Mouse (Mus musculus): Measurements from ENCODE around the gene Tenm4.

Tenm4 gene

GRCm38 (mm10) chr7:96204809-96205350, 33.8 kb downstream of the Tenm4 start:
- DNase-seq: no peak

DNA sequence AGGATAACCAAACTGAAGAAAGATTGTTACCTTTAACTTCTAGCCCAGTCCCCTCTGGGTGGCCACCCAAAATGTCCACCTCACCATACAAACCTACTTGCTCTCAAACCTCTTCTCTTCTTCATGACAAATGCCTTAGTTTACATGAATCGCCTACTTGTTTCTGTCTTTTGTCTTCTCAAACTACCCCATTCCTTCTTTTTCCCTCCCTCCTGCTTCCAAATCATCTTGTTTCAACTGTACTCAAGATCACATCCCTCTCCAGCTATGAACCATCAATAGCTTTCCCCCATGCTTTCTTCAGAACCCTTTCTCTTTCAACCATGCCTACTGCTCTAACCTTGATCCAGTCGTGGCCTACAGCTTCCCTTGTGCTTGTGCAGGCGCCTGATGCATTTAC, 36.0 kb downstream of the Tenm4 start:
- no peak for DNase-seq

- DNase-seq: peak; percentile 66
Observed at GRCm38 (mm10) chr7:96209783-96210524, 38.9 kb downstream of the Tenm4 start.

DNA sequence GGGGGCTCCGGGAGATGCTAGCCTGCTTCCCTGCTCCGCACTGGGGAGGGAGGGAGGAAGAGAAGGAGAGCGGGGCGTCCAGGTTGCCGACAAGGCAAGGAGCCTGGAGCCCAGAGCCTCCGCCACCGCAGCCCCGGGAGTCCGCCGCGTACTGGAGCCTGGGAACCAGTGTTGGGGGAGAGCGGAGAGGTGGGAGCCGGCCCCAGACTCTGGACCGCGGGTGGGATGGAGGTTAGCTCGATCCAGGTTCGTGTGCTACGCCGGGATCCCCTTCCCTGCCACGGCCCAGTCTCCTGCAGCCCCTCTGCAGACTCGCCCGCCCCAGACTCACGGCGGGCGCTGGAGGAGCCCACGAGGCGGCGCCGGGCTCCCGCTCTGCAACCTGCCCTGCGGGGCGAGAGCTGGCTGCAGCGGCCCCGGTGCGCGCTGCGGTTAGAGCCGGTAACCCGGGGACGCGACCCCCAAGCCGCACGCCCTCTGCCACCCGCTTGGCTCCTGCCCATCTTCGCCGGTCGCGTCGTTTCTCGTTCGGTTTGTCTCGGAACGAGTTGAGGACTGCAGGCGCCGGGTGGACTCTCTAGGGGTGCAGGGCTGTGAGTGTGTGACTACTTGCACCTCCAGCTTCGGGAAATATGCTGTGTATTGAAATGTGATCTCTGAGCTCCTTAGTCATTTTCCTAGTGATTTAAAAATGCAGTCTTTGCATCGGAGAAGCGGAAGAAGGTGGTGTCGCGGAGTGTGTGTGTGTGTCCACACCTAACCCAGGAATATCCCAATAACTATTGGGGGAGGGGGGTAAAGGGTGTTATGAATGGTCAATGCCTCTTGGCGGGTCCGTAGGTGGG, 39.7 kb downstream of the Tenm4 start:
- no peak for DNase-seq

GRCm38 (mm10) chr7:96211618-96212021, 40.6 kb downstream of the Tenm4 start:
- peak; percentile 26 for DNase-seq

DNA sequence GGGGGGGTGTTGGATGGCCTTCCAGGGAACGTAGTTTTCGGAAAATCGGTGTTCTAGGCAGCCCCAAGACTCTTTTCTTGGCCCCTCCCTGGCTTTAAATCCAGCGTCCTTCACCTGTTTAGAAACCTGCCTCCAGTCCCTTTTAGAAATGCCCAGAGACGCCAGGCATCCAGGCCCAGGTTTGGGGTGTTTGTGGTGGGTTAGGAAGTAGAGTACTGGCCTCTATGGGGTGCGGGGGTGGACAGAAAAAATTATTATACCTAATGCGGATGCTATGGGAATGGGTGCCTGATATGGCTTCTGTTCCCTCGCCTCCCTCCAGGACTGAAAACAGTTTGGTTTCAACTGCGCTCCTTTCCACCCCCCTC, 41.2 kb downstream of the Tenm4 start:
- no peak for DNase-seq

GRCm38 (mm10) chr7:96212592-96213541, 41.8 kb downstream of the Tenm4 start:
- DNase-seq: peak; percentile 50

DNA sequence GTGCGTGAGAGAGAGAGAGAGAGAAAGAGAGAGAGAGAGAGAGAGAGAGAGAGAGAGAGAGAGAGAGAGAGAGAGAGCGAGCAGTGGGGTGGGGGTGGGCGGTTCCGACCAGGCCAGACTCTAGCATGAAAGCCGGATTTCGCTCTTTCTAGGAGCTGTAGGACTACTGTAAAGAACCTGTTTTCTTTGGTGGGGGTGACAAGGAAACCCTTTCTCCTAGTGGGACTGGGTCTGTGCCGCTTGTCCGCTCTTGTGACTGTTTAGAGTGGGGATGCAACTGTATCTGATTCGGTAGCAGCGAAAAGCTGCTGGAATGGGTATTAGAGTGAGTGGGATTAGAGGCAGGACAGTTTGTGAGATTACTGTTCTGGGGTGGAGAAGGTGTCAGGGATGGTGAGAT, 42.7 kb downstream of the Tenm4 start:
- DNase-seq: no peak

GRCm38 (mm10) chr7:96214876-96215275, 43.8 kb downstream of the Tenm4 start:
- DNase-seq: no peak

DNA sequence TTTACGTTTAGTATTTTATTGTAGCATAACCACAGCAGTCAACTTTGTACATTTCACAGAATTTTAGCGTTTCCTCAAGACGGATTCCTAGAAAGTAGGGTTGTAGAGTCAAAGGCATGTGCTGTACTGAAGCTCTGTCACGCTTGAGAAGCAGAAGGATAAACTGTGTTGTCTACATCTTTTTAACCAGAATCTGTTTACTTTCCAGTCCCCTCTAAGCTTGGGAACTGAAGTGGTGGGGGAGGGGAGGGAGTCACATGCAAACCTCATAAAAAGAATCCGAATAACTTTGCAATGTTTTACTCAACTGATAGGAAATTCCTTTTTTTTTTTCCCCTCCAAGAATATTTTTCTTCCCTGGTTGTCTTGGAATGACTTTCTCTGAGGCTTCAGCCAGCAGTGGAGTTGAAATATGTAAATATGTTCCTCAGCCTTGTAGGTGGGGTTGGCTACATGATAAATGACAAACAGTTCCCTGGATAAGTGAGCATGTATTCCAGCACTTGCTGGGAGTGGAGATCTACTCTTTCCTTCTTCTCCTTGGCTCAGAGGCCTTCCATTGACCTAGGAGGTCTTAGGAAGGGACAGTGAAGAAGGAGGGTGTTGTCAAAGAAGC, 45.0 kb downstream of the Tenm4 start:
- no peak for DNase-seq

DNA sequence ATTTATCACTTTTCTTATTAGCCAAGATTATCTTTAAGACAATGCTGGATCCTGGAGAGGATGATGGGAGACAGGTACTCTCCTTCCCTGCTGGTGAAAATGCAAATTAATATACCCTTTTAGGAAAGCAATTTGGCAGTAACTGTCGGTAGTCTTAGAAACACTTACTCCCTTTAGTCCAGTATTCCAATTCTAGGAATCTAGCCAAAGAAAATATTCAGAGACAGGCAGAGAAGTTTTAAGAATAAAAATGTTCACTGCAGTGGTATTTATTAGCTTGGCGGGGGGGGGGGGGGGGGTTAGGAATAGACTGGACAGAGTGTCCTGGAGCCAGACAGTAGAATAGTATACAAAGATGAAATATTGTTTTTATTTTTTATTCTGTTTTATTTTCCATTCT, 48.3 kb downstream of the Tenm4 start:
- no peak for DNase-seq

GRCm38 (mm10) chr7:96220647-96221046, 49.6 kb downstream of the Tenm4 start:
- DNase-seq: no peak

DNA sequence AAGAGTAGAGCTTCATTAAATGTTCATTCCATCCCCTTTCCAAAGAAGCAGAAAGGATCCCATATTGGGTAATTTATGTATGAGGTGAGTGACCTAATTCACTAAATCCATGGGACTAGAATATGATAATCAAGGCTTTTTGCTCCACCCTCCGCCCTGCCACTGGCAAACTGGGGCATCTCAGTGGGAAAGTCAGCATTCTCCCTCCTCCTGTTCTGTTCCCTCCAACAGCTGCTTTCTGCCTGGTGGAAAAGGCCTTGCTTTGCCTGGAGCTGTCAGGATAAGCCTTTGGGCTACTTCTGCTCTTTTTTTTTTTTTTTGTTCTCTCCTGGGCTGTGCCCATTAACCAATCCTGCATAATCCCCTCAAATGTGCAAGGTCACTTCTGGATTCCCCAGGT, 51.5 kb downstream of the Tenm4 start:
- no peak for DNase-seq

GRCm38 (mm10) chr7:96228562-96229268, 57.7 kb downstream of the Tenm4 start:
- DNase-seq: no peak

DNA sequence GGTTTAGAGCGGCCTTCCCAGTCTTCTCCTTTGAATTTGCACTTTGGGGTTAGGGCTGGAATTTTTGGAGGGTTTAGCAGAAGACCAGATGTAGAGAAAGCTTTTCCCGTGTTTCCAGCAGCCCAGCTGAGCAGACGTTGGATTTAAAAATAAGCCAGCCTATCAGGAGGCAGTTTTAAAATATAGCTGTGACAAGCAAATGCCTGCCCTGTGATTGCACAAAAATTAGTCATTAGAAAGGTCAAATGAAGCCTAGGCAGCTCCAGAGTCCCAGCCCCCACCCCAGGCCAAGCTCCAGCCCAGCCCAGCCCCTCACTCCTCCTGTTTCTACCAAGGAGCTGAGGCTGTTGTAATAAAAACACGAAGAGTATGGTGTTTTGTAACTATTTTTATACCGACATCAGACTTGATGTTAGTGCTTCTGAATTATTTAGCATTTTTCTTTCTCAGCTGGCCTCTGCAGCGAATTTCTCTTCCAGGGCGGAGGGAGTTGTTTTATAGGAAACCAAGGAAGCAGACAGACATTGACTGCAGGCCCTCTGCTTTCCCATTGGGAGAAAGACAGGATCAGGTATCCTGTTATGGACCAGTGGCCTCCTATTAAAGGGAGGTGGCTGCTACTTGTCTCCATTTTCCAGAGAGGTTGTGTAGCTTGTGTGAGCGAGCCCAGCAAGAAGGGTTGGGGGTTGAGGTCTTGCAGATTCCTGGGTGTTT, 59.1 kb downstream of the Tenm4 start:
- no peak for DNase-seq

DNA sequence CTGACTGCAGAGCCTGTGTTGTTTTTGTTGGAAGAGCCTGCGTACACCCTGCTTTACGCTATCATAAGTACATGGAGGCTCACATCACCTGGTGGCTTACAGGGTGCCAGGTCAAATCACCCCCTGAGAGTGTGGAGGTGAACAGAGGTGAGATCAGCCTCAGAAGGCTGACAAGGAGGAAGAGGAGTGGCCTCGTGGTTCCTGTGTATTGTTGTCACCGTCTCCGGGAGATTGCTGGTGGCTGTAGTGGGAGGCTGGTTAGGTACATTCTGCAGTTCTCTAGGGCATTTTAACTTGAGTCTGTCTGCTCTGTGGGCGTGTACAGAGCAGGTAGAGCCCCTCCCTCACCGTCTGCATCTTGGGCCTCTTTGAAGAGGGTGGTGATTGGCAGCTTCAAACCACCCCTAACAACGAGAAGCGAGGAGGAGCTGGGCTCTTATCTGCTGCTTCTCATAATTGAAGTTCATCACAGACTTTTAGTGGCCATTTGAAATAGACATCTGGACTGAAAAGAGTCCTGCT, 59.7 kb downstream of the Tenm4 start:
- no peak for DNase-seq

DNA sequence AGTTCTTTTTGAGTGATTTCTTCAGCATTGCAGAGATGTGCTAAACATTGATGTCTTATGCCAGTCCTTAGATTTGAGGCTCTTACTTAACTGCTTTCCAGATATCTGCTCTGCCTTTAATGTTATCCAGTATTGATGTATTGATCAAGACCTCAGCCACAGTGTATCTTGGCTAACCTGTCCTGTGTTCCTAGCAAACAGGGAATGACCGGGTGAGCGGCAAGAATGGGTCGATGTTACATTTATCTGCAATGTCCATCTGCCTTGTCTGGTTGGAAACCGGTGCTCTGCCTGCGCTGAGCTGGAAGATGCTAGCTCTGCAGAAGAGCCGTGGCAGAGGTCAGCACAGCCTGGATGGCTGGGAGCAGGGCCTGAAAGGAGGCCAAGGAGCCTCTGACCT, 64.8 kb downstream of the Tenm4 start:
- DNase-seq: no peak

GRCm38 (mm10) chr7:96240661-96241060, 69.6 kb downstream of the Tenm4 start:
- no peak for DNase-seq

DNA sequence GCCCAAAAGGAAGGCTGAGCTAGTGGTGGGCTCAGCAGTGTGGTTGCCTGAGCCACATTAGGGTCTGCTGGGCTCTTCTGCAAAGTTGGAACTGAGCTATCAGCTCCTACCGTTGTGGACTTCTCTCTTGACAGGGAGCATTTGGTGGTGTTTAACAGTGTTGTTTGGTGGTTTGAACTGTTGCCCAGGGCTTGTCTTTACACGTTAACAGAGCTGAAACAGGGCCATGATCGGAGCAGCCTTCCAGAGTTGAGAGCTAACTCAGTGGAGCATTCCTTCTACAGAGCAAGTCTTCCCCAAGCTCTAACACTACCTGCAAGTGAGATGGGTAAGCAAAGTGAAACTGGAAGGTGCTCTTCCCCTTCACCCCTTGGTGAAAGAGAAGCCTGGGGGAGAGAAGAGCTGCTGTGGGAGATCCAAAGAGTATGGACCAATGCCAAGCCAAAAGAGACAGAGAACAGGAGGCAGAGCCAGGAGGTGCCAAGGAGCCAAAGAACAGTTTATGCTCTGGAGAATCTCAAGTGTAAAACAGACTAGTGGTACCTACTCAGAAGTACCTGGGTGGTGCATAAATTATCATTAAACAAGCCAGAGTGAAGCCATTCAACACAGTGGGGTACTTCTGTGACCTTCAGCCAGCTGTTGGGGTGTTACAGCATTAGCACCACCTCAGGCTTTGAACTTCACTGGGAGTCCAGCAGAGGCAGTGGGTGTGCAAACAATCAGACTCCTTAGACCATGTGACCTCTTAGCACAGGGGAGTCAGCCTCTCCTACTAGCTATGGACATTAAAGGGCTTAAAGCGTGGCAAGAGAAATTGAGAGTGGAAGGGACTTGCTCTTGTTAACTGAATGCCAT, 71.5 kb downstream of the Tenm4 start:
- DNase-seq: no peak

DNA sequence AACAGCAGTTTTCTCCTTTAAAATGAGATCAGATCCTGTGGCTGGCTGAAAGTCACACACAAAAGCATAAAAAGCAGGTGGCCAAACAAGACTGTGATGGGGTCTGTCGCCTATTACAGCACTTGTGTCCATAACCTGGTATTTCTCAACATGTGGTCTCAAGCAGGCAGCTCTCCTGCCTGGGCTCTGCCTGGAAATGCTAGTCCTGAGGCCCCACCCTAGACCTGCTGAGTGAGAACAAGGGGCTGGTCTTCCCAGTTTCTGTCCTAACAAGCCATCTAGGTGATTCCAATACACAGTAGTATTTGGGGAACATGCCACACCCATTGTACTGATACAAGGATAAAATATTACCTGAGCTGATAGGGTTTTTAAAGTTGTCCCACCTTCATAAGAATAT, 73.8 kb downstream of the Tenm4 start:
- no peak for DNase-seq

All from right cerebral cortex, postnatal 4 days (tissue).